Mouse (Mus musculus) limb, embryonic 11.5 days (tissue): ENCODE data around the gene Cdhr3. TPM values are rescaled to one million over a fixed set of nuclear protein-coding genes. Genes with fewer than 3 reads are reported as not detected.

Source experiments
- ATAC-seq: fragments of 200-750 bp; cut with Nextera tagmentation; 2 replicates; pipeline ENCODE4 v1.8.0; 2017; ENCODE audit warnings: low read depth; ENCODE audit not compliant: insufficient number of reproducible peaks, low FRiP score, low TSS enrichment
- DNase-seq: peaks from one replicate; pipeline ENCODE4 v3.0.0-alpha.2; 2015; ENCODE audit warnings: low spot score
- H3K27ac ChIP-seq: fragments of 300-500 bp; sonication (generic); replicated peaks from 2 replicates; pipeline ENCODE4 v1.5.1; 2014; ENCODE audit warnings: low read depth, mild to moderate bottlenecking, low read length
- H3K27me3 ChIP-seq: fragments of 300-500 bp; sonication (generic); 2 replicates; pipeline ENCODE4 v1.6.1; 2014; ENCODE audit warnings: mild to moderate bottlenecking, low read length, mixed read lengths; ENCODE audit not compliant: control insufficient read depth, insufficient read depth
- H3K36me3 ChIP-seq: fragments of 300-500 bp; sonication (generic); 2 replicates; pipeline ENCODE4 v1.6.1; 2014; ENCODE audit warnings: mild to moderate bottlenecking, low read length, moderate library complexity, mixed read lengths; ENCODE audit not compliant: control insufficient read depth, insufficient read depth
- H3K4me1 ChIP-seq: fragments of 300-500 bp; sonication (generic); 2 replicates; pipeline ENCODE4 v1.6.1; 2014; ENCODE audit warnings: low read length, mixed read lengths; ENCODE audit not compliant: control insufficient read depth, insufficient read depth
- H3K4me2 ChIP-seq: fragments of 300-500 bp; sonication (generic); 2 replicates; pipeline ENCODE4 v1.6.1; 2014; ENCODE audit warnings: low read depth, mild to moderate bottlenecking, moderate library complexity; ENCODE audit not compliant: severe bottlenecking
- H3K4me3 ChIP-seq: fragments of 300-500 bp; sonication (generic); 2 replicates; pipeline ENCODE4 v1.5.1; 2014; ENCODE audit warnings: low read depth, low read length
- H3K9ac ChIP-seq: fragments of 300-500 bp; sonication (generic); 2 replicates; pipeline ENCODE4 v1.6.1; 2014; ENCODE audit warnings: mild to moderate bottlenecking, low read length
- H3K9me3 ChIP-seq: fragments of 300-500 bp; sonication (generic); 2 replicates; pipeline ENCODE4 v1.6.1; 2016; ENCODE audit warnings: low read length; ENCODE audit not compliant: control insufficient read depth
- WGBS: fragments of 180-500 bp; shearing (Covaris S2); extraction: QIAGEN DNeasy Blood & Tissue Kit; methylation state at CpG from one replicate; pipeline ENCODE4 v1.1.7; 2014; 5-methylcytosine and 5-hydroxymethylcytosine counted together
- polyA plus RNA-seq: library from polyadenylated mRNA; unstranded; fragments of >200 nt; fragmentation: Nextera tagmentation; extraction: Ambion mirVana; gene quantifications from 2 replicates; pipeline ENCODE4 v1.2.1, GENCODE M21; 2014

Gene Cdhr3
- not detected in 2 replicates for polyA plus RNA-seq

- Histone ChIP-seq H3K4me3 (no peak within 1 kb of the TSS), H3K9me3 (no peaks in the 10 kb centered on the region), H3K27ac (no peak within 1 kb of the TSS), H3K9ac (no peak within 1 kb of the TSS), H3K4me1 (no peaks in the 10 kb centered on the region), H3K36me3 (no peaks in the 10 kb centered on the region), H3K4me2 (no peak within 1 kb of the TSS), H3K27me3 (no peaks in the 10 kb centered on the region)
- no peak for ATAC-seq
- WGBS: 54% methylated on average over 6 of the region's 6 CpGs
- no peak for DNase-seq
Observed at GRCm38 (mm10) chr12:33092775-33093174, at the start of gene Cdhr3. Cdhr3 (minus strand) TSS chr12:33092875.

- DNase-seq (no peak), ATAC-seq (no peak)
- WGBS: 86% methylated on average over 3 of the region's 3 CpGs
- no peak overlapping the region for H3K9ac ChIP-seq
- H3K27me3 ChIP-seq: no peaks in the 10 kb centered on the region
- H3K27ac ChIP-seq: no peak overlapping the region
- H3K4me2 ChIP-seq: no peak overlapping the region
- H3K9me3 ChIP-seq: no peaks in the 10 kb centered on the region
- H3K4me3 ChIP-seq: no peak overlapping the region
- no peaks in the 10 kb centered on the region for H3K4me1 ChIP-seq
- H3K36me3 ChIP-seq: no peaks in the 10 kb centered on the region
Observed at GRCm38 (mm10) chr12:33139083-33139482, 46.4 kb upstream of the Cdhr3 start.

- no peaks in the 10 kb centered on the region for H3K36me3 ChIP-seq
- H3K4me3 ChIP-seq: no peak overlapping the region
- no peak overlapping the region for H3K27ac ChIP-seq
- H3K9me3 ChIP-seq: no peaks in the 10 kb centered on the region
- ATAC-seq: no peak
- 93% methylated on average over 1 of the region's 1 CpGs for WGBS
- no peaks in the 10 kb centered on the region for H3K27me3 ChIP-seq
- no peak overlapping the region for H3K9ac ChIP-seq
- DNase-seq: no peak
- no peak overlapping the region for H3K4me2 ChIP-seq
- no peaks in the 10 kb centered on the region for H3K4me1 ChIP-seq
Observed at GRCm38 (mm10) chr12:33137857-33138256, 45.2 kb upstream of the Cdhr3 start.

- Histone ChIP-seq H3K27ac (no peak overlapping the region), H3K36me3 (no peaks in the 10 kb centered on the region), H3K4me3 (no peak overlapping the region), H3K27me3 (no peaks in the 10 kb centered on the region), H3K4me2 (no peak overlapping the region), H3K9me3 (no peaks in the 10 kb centered on the region), H3K4me1 (no peaks in the 10 kb centered on the region), H3K9ac (no peak overlapping the region)
- no peak for ATAC-seq
- DNase-seq: no peak
- 63% methylated on average over 7 of the region's 7 CpGs for WGBS
Observed at GRCm38 (mm10) chr12:33131796-33132195, 39.1 kb upstream of the Cdhr3 start.

GRCm38 (mm10) chr12:33130401-33130800 lies 37.7 kb upstream of the Cdhr3 start:
- ATAC-seq (no peak), DNase-seq (no peak)
- Histone ChIP-seq H3K4me2 (no peak overlapping the region), H3K4me3 (no peak overlapping the region), H3K4me1 (no peaks in the 10 kb centered on the region), H3K27ac (no peak overlapping the region), H3K36me3 (no peaks in the 10 kb centered on the region), H3K9ac (no peak overlapping the region), H3K27me3 (no peaks in the 10 kb centered on the region), H3K9me3 (no peaks in the 10 kb centered on the region)
- 55% methylated on average over 8 of the region's 8 CpGs for WGBS

GRCm38 (mm10) chr12:33129410-33129809 lies 36.7 kb upstream of the Cdhr3 start:
- H3K4me2 ChIP-seq: no peak overlapping the region
- WGBS: 16% methylated on average over 4 of the region's 4 CpGs
- no peaks in the 10 kb centered on the region for H3K27me3 ChIP-seq
- no peak for DNase-seq
- no peaks in the 10 kb centered on the region for H3K9me3 ChIP-seq
- H3K9ac ChIP-seq: no peak overlapping the region
- ATAC-seq: no peak
- no peaks in the 10 kb centered on the region for H3K36me3 ChIP-seq
- H3K4me3 ChIP-seq: no peak overlapping the region
- no peaks in the 10 kb centered on the region for H3K4me1 ChIP-seq
- no peak overlapping the region for H3K27ac ChIP-seq

- no peak overlapping the region for H3K4me2 ChIP-seq
- no peaks in the 10 kb centered on the region for H3K9me3 ChIP-seq
- no peak overlapping the region for H3K27ac ChIP-seq
- H3K27me3 ChIP-seq: no peaks in the 10 kb centered on the region
- ATAC-seq: no peak
- 76% methylated on average over 7 of the region's 7 CpGs for WGBS
- no peaks in the 10 kb centered on the region for H3K4me1 ChIP-seq
- no peak for DNase-seq
- no peak overlapping the region for H3K9ac ChIP-seq
- no peak overlapping the region for H3K4me3 ChIP-seq
- no peaks in the 10 kb centered on the region for H3K36me3 ChIP-seq
Observed at GRCm38 (mm10) chr12:33128702-33129101, 36.0 kb upstream of the Cdhr3 start.

- Histone ChIP-seq H3K9me3 (no peaks in the 10 kb centered on the region), H3K27ac (no peak overlapping the region), H3K9ac (no peak overlapping the region), H3K36me3 (no peaks in the 10 kb centered on the region), H3K4me2 (no peak overlapping the region), H3K4me3 (no peak overlapping the region), H3K4me1 (no peaks in the 10 kb centered on the region), H3K27me3 (no peaks in the 10 kb centered on the region)
- ATAC-seq (no peak), DNase-seq (no peak)
- 81% methylated on average over 2 of the region's 2 CpGs for WGBS
Observed at GRCm38 (mm10) chr12:33128121-33128520, 35.4 kb upstream of the Cdhr3 start.

- H3K9me3 ChIP-seq: no peaks in the 10 kb centered on the region
- H3K4me3 ChIP-seq: no peak overlapping the region
- ATAC-seq: no peak
- H3K36me3 ChIP-seq: no peaks in the 10 kb centered on the region
- H3K4me1 ChIP-seq: no peaks in the 10 kb centered on the region
- H3K9ac ChIP-seq: no peak overlapping the region
- no peaks in the 10 kb centered on the region for H3K27me3 ChIP-seq
- DNase-seq: no peak
- H3K4me2 ChIP-seq: no peak overlapping the region
- H3K27ac ChIP-seq: no peak overlapping the region
Observed at GRCm38 (mm10) chr12:33126243-33126642, 33.6 kb upstream of the Cdhr3 start.
